Mouse (Mus musculus) heart, embryonic 15.5 days (tissue): Measurements from ENCODE around the gene Arl4a. TPM values are rescaled to one million over a fixed set of nuclear protein-coding genes. Genes with fewer than 3 reads are reported as not detected.
A peak's percentile ranks its signal among the peaks of the same experiment; 100 is the strongest.

ENCODE experiments used
- ATAC-seq: fragments of 200-750 bp; cut with Nextera tagmentation; replicated peaks from 2 replicates; pipeline ENCODE4 v1.8.0; 2017; ENCODE audit warnings: low read depth, moderate TSS enrichment; ENCODE audit not compliant: insufficient number of reproducible peaks, insufficient read depth, low FRiP score
- H3K27ac ChIP-seq: fragments of 300-500 bp; sonication (generic); 2 replicates; pipeline ENCODE4 v1.5.1; 2015; ENCODE audit warnings: mild to moderate bottlenecking, inconsistent platforms
- H3K27me3 ChIP-seq: fragments of 300-500 bp; sonication (generic); 2 replicates; pipeline ENCODE4 v1.6.1; 2015; ENCODE audit warnings: inconsistent platforms
- H3K36me3 ChIP-seq: fragments of 300-500 bp; sonication (generic); 2 replicates; pipeline ENCODE4 v1.6.1; 2015; ENCODE audit warnings: mild to moderate bottlenecking, inconsistent platforms
- H3K4me1 ChIP-seq: fragments of 300-500 bp; sonication (generic); replicated peaks from 2 replicates; pipeline ENCODE4 v1.6.1; 2015; ENCODE audit warnings: inconsistent platforms
- H3K4me2 ChIP-seq: fragments of 300-500 bp; sonication (generic); 2 replicates; pipeline ENCODE4 v1.6.1; 2015; ENCODE audit warnings: inconsistent platforms, mild to moderate bottlenecking, moderate library complexity
- H3K4me3 ChIP-seq: fragments of 300-500 bp; sonication (generic); 2 replicates; pipeline ENCODE4 v1.5.1; 2015; ENCODE audit warnings: mild to moderate bottlenecking, inconsistent platforms
- H3K9ac ChIP-seq: fragments of 300-500 bp; sonication (generic); 2 replicates; pipeline ENCODE4 v1.6.1; 2015; ENCODE audit warnings: mild to moderate bottlenecking, inconsistent platforms
- H3K9me3 ChIP-seq: fragments of 300-500 bp; sonication (generic); replicated peaks from 2 replicates; pipeline ENCODE4 v1.6.1; 2016; ENCODE audit warnings: inconsistent platforms
- WGBS: fragments of 180-500 bp; shearing (Covaris S2); methylation state at CpG from one replicate; pipeline ENCODE4 v1.1.7; 2015; ENCODE audit warnings: mixed read lengths; 5-methylcytosine and 5-hydroxymethylcytosine counted together
- polyA plus RNA-seq: library from polyadenylated mRNA; unstranded; fragments of >200 nt; fragmentation: Nextera tagmentation; extraction: Ambion mirVana; gene quantifications from 2 replicates; pipeline ENCODE4 v1.2.1, GENCODE M21; 2015

Gene Arl4a
- polyA plus RNA-seq, 1 experiment from 2014 or later: 33.8 TPM

DNA sequence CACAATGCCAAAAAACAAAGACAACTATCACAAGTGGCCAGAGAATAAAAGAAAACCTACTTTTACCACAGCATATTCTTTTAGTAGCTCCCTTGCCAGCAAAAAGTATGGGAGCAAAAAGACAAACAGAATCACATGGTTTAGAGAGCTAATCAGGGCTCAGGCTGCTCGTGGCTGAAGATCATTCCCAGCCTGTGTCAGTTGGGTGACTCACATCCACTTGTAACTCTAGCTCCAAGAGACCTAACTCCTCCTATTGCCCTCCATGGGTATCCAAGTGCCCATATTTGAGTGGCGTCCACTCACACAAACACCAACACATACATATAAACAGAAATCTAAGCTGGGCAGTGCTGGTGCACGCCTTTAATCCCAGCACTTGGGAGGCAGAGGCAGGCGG, 8.6 kb downstream of the Arl4a start:
- H3K27ac ChIP-seq: no peak overlapping the region

GRCm38 (mm10) chr12:40027846-40028245, 10.0 kb downstream of the Arl4a start:
- Histone ChIP-seq H3K4me3 (no peak overlapping the region), H3K27ac (no peak overlapping the region), H3K36me3 (no peaks in the 10 kb centered on the region; the same call in 1 of the 2 replicates), H3K27me3 (no peaks in the 10 kb centered on the region), H3K4me2 (no peak overlapping the region), H3K9me3 (no peaks in the 10 kb centered on the region), H3K9ac (no peak overlapping the region), H3K4me1 (peaks cover 4% of the 10 kb centered on the region; the same call in 1 of the 2 replicates)
- ATAC-seq: no peak
- 83% methylated on average over 3 of the region's 3 CpGs for WGBS

More for the DNA sequence above, 8.6 kb downstream of the Arl4a start:
- Histone ChIP-seq H3K27me3 (no peaks in the 10 kb centered on the region), H3K4me2 (no peak overlapping the region), H3K4me3 (no peak overlapping the region), H3K36me3 (no peaks in the 10 kb centered on the region; the same call in 1 of the 2 replicates), H3K9me3 (no peaks in the 10 kb centered on the region), H3K4me1 (no peaks in the 10 kb centered on the region), H3K9ac (no peak overlapping the region)
- ATAC-seq: no peak
- 74% methylated on average over 4 of the region's 4 CpGs for WGBS

DNA sequence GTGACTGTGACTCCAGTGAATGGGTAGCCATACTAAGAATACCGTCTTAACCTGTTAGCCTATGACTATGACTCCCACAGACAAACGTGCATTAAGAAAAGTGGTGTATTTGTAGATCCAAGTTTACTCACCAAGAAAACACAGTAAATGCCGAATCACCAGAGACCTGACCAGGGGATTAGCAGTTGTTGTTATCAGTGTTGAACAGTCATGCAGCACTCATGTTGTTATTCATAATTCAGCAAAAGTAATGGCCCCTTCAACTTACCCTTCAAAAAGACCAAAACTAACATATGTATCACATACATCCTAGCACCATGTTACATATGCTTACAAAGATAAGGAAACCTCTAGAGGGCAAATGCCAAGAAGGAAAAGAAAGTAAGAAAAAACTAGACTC, 10.4 kb downstream of the Arl4a start:
- no peak overlapping the region for H3K4me3 ChIP-seq
- H3K27me3 ChIP-seq: no peaks in the 10 kb centered on the region
- 80% methylated on average over 3 of the region's 3 CpGs for WGBS
- peaks cover 4% of the 10 kb centered on the region; the same call in 1 of the 2 replicates for H3K4me1 ChIP-seq
- H3K4me2 ChIP-seq: no peak overlapping the region
- H3K9ac ChIP-seq: no peak overlapping the region
- no peak overlapping the region for H3K27ac ChIP-seq
- H3K36me3 ChIP-seq: no peaks in the 10 kb centered on the region; the same call in 1 of the 2 replicates
- no peak for ATAC-seq
- H3K9me3 ChIP-seq: no peaks in the 10 kb centered on the region

- Histone ChIP-seq H3K9ac (no peak overlapping the region), H3K36me3 (no peaks in the 10 kb centered on the region), H3K9me3 (no peaks in the 10 kb centered on the region), H3K4me2 (no peak overlapping the region), H3K27me3 (no peaks in the 10 kb centered on the region), H3K4me3 (no peak overlapping the region), H3K27ac (no peak overlapping the region), H3K4me1 (peaks cover 4% of the 10 kb centered on the region; the same call in 1 of the 2 replicates)
- 37% methylated on average over 2 of the region's 2 CpGs for WGBS
- no peak for ATAC-seq
Measured at GRCm38 (mm10) chr12:40023918-40024317, 13.9 kb downstream of the Arl4a start.

- Histone ChIP-seq H3K27ac (no peak overlapping the region), H3K27me3 (no peaks in the 10 kb centered on the region), H3K4me2 (no peak overlapping the region), H3K9me3 (no peaks in the 10 kb centered on the region), H3K4me1 (peaks cover 4% of the 10 kb centered on the region; the same call in 1 of the 2 replicates), H3K36me3 (no peaks in the 10 kb centered on the region), H3K9ac (no peak overlapping the region), H3K4me3 (no peak overlapping the region)
- WGBS: 70% methylated on average over 3 of the region's 3 CpGs
- no peak for ATAC-seq
Measured at GRCm38 (mm10) chr12:40023014-40023642, 14.7 kb downstream of the Arl4a start.

DNA sequence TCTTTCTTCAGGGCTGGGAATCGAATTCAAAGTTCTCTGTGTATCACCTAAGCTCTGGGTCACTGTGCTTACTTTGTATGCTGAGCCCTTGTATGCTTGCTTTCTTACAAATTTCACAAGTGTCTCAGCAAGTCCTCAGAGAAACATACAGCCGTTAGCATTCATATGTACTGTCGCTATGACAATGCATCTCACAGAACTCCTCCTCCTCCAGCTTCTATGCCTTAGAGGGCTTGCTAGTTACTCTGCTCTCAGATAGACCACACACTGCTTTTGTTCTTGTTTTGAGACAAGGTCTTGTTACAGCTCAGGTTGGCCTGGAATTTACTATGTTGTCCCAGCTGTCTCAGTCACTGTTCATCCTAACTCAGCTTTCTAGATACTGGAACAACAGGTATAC, 15.5 kb downstream of the Arl4a start:
- H3K27ac ChIP-seq: no peak overlapping the region
- H3K9me3 ChIP-seq: no peaks in the 10 kb centered on the region
- no peak overlapping the region for H3K9ac ChIP-seq
- peaks cover 6% of the 10 kb centered on the region; the same call in 1 of the 2 replicates for H3K4me1 ChIP-seq
- no peaks in the 10 kb centered on the region for H3K27me3 ChIP-seq
- ATAC-seq: no peak
- H3K36me3 ChIP-seq: no peaks in the 10 kb centered on the region
- no peak overlapping the region for H3K4me2 ChIP-seq
- H3K4me3 ChIP-seq: no peak overlapping the region
- 85% methylated on average over 3 of the region's 3 CpGs for WGBS

GRCm38 (mm10) chr12:40017955-40018505, 19.8 kb downstream of the Arl4a start:
- ATAC-seq: no peak
- no peaks in the 10 kb centered on the region for H3K27me3 ChIP-seq
- H3K36me3 ChIP-seq: no peaks in the 10 kb centered on the region
- H3K4me1 ChIP-seq: peaks cover 12% of the 10 kb centered on the region
- H3K27ac ChIP-seq: no peak overlapping the region
- H3K9me3 ChIP-seq: no peaks in the 10 kb centered on the region
- WGBS: 75% methylated on average over 6 of the region's 6 CpGs
- H3K4me2 ChIP-seq: no peak overlapping the region
- no peak overlapping the region for H3K9ac ChIP-seq
- no peak overlapping the region for H3K4me3 ChIP-seq

- peak; percentile 91 for ATAC-seq
- peak overlapping the region; percentile 45 for H3K4me3 ChIP-seq
Measured at GRCm38 (mm10) chr12:40016648-40017460, 21.0 kb downstream of the Arl4a start.

GRCm38 (mm10) chr12:40016068-40016467, 21.8 kb downstream of the Arl4a start:
- no peaks in the 10 kb centered on the region for H3K9me3 ChIP-seq
- peaks cover 12% of the 10 kb centered on the region for H3K4me1 ChIP-seq
- H3K27me3 ChIP-seq: no peaks in the 10 kb centered on the region
- no peak for ATAC-seq
- peak overlapping the region; percentile 84 for H3K27ac ChIP-seq
- no peaks in the 10 kb centered on the region for H3K36me3 ChIP-seq
- WGBS: 72% methylated on average over 9 of the region's 9 CpGs
- H3K4me2 ChIP-seq: peak overlapping the region; percentile 63
- H3K9ac ChIP-seq: no peak overlapping the region
- no peak overlapping the region for H3K4me3 ChIP-seq

More at GRCm38 (mm10) chr12:40016648-40017460, 21.0 kb downstream of the Arl4a start:
- Histone ChIP-seq H3K9ac (peak overlapping the region; percentile 55), H3K4me2 (peak overlapping the region; percentile 63), H3K27me3 (no peaks in the 10 kb centered on the region), H3K9me3 (no peaks in the 10 kb centered on the region), H3K36me3 (no peaks in the 10 kb centered on the region), H3K4me1 (peaks cover 12% of the 10 kb centered on the region), H3K27ac (peak overlapping the region; percentile 84)
- 6% methylated on average over 19 of the region's 19 CpGs for WGBS

DNA sequence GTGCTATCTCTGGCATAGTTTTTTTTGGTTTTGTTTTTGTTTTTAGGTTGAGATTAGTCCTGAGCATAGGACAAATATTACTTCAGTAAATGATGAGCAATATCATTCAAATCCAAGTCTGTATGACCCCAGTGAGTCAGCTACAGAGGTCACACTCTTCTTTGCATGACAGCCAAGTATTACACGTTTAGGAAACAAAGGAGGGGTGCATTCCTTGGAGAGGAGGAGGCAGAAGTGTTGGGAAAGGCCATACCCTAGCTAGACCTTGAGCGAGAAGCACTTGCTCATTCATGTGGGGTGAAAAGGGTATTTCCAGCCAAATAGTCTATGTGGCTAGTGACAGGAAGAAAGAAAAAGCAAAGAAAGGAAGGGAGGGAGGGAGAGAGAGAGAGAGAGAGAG, 28.0 kb downstream of the Arl4a start:
- no peak overlapping the region for H3K9ac ChIP-seq
- H3K4me3 ChIP-seq: no peak overlapping the region
- 44% methylated on average over 2 of the region's 2 CpGs for WGBS
- no peaks in the 10 kb centered on the region for H3K9me3 ChIP-seq
- H3K27me3 ChIP-seq: no peaks in the 10 kb centered on the region
- H3K4me2 ChIP-seq: no peak overlapping the region
- no peak overlapping the region for H3K27ac ChIP-seq
- no peak for ATAC-seq
- no peaks in the 10 kb centered on the region for H3K36me3 ChIP-seq
- H3K4me1 ChIP-seq: 0 out of 2 replicates have a peak, but pooled peaks cover under 1% of the 10 kb centered on the region

- ATAC-seq: no peak
- H3K4me3 ChIP-seq: no peak overlapping the region
- no peak overlapping the region for H3K27ac ChIP-seq
- WGBS: 61% methylated on average over 3 of the region's 3 CpGs
- no peak overlapping the region for H3K4me2 ChIP-seq
- no peaks in the 10 kb centered on the region for H3K36me3 ChIP-seq
- H3K4me1 ChIP-seq: 0 out of 2 replicates have a peak, but pooled peaks cover 4% of the 10 kb centered on the region
- no peak overlapping the region for H3K9ac ChIP-seq
- no peaks in the 10 kb centered on the region for H3K27me3 ChIP-seq
- no peaks in the 10 kb centered on the region for H3K9me3 ChIP-seq
Measured at GRCm38 (mm10) chr12:40008459-40008858, 29.4 kb downstream of the Arl4a start.
